Mouse (Mus musculus) CD8-positive naive resting alpha-beta T cell, adult 2 months (primary cell): ENCODE results near the gene Bdh2.
A peak's percentile ranks its signal among the peaks of the same experiment; 100 is the strongest.

Experiments used
- DNase-seq, 2 experiments: peaks; one replicate each; pipeline ENCODE4 v3.0.0; 2022; ENCODE audit warnings: low read depth in 2 of 2, low spot score in 2 of 2

Gene Bdh2

DNA sequence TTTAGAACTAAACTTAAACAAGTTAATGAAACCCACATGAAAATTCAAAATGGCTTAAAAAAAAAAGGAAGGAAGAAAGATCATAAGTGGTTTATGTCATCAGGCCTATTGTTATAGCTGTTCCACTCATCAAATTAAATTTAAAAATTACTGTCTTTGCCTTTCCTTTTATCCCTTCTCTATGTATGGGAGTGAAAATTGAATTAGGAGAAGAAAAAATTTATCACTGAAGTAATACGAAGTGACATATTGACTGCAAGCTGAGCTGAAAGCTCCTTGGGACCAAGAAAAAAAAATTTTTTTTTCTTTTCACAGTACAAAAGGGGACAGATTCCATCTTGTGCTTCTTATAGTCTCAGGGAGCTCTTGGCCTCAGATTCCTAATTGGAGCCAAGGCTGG is 14.5 kb downstream of the Bdh2 start:
- DNase-seq, result no peak

DNA sequence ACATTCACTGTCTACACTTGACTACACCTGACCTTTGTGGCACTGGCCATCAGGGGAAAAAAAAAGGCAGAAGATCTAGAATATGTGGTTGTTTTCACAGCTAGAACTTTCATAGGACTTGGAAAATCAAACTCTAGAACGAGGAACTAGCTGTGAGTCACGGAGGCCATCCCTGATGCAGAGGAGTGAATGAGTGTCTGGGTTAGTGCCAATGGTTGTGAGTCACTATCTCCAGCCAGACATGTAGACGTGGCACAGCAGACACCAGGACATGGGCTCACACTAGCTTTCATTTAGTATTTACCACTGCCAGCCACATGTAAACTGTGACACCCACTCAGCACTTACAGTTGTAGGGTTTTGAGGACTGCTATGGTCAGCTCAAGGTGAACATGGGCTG is 17.5 kb downstream of the Bdh2 start:
- no peak for DNase-seq

DNA sequence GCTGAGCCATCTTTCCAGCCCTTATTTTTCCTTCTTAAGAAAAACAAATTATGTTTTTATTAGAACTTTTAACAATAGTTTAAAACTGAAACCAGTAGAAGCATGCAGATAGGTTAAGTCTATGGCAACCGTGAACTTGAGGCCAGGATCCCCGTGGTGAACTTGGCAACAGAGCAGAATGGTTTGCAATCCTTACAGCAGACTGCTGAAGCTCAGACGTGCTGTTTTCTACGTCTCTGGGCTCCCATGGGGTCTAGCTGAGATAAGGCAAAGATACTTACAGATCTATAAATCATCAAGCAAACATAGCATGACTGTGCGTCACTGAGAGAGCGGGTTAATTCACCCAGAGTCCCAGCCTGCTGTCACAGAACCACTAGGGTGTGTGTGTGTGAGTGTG is 19.1 kb downstream of the Bdh2 start:
- no peak for DNase-seq

DNA sequence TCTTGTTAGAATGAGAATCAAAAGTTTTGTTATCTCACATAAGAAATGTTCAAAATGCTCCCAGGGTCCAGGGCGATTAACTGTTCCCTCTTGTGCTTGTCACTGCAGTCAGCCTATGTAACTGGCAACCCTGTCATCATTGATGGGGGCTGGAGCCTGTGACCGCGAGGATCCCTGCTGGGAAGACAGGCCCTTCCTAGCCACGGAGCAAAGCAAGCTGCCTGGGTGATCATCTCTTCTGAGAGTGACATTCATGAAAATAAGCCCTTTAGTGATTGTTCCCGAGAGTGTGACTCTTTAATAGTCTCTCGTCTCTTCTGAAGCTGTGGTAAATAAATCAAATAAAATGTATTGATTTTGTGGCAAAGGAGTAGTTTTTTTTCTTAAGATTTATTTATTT is 23.0 kb downstream of the Bdh2 start:
- no peak for DNase-seq

DNA sequence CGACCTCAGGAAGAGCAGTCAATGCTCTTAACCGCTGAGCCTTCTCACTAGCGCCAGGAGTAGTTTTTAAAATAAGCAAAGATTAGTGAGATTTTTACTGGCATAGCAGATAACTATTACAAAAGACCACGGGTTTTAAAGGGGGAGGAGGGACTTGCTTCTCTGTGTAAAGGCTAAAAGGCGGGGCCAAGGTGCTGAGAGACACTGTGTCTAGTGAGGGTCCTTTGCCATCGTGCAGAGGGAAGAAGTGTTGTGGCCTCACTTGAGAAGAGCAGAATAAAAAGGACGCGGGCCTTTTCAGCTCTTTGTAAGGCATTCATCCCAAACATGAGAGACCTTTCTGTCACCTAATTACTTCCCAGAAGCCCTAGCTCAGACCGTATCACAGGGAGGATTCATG is 23.5 kb downstream of the Bdh2 start:
- DNase-seq, result no peak

DNA sequence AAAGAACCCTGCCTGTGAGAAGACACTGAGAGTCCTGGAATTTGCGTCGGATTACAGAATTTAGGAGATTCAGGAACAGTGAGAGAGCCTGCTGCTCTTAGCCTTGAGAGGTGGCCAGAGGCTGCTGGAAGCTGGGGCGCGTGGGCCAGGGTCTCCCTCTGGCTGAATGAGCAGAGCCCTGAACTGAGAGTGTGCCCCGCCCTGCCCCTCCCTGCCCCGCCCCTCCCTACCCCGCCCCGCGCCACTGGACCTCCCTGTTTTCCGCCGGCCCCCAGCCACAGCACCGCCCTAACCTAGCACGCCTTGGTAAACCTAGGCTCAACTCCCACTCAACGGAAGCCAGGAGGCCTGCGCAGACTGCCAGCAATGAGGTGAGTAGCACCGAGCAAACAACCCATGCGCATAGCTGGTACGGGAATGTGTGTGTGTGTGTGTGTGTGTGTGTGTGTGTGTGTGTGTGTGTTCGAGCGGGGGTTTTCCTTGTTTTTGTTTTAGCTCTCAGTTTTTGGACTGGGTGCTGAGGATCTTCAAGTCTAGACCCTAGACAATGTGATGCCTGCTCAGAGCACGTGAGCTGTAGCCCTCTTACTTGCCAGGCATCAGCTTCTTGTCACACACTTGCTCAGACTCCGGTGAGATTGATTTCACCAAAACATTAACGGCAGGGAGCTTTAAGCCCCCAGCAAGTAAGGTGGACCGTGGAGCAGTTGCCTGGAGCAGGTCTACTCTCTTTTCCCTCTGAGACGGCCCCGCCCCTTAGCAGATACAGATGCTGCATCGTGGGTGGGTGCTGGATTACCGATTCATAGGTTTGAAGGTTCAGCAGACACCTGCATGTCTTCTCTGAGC is 26.6 kb downstream of the Bdh2 start, which contains the start of gene Slc9b2:
Slc9b2 (plus strand) TSS at position 290 of the 849 bp plus-strand sequence.
- DNase-seq, result peak; percentile 9 to 32

DNA sequence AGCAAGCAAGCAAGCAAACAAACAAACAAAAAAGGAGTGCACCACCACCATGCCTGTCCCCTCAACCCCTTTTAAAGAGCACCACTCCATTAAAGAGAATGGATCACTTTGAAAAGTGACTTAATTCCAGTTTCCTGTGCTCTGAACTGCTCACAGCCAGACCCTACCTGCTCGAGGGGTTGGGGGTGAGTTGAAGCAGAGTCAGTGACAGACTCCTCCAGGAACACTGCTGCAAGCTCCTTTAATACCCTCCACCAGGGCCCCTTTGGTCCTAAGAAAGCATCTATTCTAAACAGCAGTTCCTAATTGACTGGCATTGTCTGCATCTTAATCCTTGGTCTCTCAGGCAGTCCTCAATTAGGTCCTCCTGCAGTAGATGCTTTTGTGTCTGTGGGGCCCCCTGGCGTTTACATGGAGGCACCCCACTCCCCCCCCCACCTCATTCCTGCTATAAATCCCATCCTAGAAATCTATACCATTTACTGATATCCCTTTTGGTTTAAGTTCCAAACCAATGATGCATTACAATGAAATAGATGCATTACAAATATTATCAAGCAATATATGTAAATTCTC is 32.0 kb downstream of the Bdh2 start:
- DNase-seq, result no peak

DNA sequence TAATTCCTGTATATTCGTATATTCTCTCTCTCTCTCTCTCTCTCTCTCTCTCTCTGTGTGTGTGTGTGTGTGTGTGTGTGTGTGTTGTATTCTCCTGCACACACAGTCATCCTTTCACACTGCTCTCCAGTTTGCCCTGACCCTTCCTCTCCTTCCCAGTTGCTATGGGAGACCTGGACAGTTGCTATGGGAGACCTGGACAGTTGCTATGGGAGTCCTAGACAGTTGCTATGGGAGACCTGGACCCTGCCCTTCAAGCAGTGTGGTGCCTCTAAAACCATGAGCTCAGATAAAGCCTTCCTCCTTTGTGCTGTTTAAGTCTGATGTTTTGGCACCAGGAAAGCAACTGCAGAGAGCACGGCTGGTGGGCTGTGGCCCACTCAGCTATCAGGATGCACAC is 32.7 kb downstream of the Bdh2 start:
- no peak for DNase-seq

DNA sequence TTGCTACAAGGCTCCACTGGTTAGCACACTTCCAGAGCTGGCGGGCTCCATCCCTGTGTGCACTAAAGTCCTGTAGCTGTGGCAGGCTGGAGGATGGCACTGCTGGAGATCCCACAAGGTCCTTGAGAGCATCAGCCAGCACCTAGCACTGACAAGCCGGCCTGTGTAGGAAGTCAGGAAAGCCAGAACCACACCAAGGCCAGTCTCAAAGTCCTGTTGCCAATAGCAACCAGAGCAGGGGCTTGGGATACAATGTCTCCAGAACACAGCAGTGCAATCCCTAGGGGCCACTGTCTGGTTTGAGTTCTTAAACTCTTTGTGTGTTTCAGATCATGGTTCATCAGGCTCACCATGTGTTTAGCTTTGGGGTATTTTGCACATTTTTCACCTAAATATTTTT is 33.8 kb downstream of the Bdh2 start:
- no peak for DNase-seq

DNA sequence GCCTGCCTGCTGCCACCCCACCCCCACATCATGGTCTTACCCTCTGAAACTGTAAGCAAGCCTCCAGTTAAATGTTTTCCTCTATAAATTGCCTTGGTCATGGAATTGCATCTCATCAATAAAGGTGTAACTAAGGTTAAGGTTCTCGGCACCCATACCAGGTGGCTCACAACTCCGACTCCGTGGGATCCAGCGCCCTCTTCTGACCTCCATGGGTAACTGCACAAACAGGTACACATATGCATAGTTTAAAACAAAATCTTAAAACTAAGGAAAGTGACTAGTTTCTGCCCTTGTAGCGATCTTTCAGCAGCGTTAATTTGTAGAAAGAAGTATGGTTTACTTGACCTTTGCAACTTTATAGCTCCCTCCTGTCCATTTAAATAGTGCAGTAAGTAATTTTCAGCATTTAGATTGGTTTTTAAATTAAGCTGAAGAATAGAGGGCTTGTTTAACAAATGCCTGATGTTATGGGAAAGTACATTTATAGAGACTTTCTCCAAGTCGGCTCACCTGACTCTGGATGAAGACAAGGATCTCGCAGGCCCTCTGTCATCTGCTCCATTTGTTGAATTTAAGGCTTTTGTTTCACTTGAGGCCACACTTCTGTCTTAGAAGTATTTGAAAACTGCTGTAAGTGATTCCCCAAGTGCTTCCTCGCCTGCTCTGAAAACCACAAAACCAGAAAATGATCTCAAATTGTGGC is 34.9 kb downstream of the Bdh2 start:
- no peak for DNase-seq

DNA sequence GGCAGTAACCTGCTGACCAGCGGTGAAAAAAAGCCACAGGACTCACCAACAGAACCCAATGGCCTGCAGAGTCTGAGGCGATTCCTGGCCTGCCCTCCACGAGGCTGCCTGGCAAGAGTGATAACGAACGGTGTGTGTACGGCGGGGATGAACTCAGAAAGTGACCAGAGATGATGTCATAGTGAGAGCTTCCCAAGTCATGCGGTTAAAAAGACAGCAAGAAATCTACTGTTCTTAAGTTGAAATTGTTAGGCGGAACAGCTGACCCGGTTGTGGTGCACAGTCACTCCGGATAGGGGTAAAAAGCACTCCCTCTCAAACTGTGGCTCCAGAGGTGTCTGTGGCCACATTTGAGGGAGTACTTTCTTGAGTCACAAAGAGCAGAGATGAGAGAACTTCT is 37.3 kb downstream of the Bdh2 start:
- DNase-seq, result no peak

DNA sequence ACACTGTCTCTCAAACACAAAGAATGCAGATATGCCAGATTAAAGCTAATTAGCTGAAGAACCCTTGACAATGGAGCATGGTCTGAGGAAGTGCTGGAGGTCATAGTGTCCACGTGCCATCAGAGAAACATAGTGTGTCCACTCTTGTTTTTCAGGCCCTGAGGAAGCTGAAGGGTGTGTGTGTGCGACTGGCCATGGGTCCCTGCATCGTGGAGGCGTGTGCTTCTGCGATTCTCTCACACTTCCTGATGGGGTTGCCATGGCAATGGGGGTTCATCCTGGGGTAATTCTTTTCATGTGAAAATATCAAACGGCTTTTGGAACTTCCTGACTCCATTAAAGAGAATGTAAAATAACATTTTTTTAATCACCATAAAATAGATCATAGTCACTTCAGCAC is 43.3 kb downstream of the Bdh2 start:
- no peak for DNase-seq

DNA sequence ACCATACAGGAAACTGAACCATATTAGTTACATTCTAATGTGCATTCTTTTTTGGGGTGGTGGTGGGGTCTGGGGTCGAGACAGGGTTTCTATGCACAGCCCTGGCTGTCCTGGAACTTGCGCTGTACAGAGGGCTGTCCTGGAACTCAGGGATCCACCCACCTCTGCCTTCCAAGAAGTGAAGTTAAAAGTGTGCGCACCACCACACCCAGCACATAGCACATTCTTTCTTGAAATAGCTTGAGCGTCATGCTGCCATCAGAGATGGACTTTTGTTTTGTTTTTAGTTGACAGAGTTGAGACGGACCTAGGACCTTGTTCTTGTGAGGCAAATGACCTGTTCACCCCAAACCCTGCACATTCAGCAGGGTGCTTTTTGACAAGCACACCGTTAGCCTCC is 46.2 kb downstream of the Bdh2 start:
- no peak for DNase-seq

DNA sequence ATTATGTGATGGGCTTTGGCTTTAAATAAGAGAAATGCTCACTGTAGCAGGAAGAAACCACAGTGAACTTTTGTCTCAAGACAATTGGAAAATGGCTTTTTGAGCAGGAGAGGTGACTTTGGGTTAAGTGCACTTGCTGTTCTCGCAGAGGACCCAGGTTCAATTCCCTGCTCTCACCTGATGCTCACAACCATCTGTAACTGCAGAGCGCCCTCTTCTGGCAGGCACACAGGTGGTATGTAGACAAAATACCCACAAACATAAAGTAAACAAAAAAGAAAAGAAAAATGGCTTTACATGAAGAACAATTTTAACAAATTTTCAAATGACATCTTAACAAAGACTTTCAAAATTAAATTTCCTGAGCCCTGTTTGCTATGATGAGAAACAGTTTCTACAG is 46.6 kb downstream of the Bdh2 start:
- no peak for DNase-seq

DNA sequence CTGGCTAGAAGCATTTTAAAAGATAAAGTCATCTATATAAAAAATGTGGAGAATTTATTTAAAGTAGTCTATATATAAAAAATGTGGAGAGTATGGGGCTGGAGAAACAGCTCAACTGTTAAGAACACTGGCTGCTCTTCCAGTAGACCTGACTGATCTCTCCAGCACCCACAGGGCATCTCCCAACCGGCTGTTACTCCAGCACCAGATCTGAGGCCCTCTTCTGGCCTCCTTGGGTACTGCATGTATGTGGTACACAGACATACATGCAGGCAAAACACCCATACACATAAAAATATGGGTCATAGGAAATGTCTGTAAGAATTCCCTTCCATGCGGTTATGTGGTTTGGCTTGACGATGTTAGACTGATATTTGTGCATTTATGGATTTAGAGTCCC is 47.5 kb downstream of the Bdh2 start:
- DNase-seq, result peak; percentile 40 to 64

DNA sequence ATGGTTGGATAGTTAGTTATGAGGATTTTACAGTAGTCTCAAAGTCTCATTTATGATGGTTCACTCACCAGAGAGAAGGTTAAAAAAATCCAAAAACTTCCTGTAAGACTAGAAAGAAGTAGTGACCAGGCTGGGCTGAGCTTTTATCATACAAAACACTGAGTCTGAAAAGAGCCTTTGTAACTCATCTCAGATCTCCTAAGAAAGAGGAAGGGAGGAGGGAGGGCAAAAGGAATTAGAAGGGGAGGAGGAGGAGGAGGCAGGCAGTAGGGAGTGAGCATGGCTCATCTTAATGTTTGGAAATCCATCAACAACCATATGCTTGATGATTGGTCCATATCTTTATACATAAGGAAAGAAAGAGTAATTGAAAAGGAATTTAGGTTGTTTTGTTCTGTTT is 51.7 kb downstream of the Bdh2 start:
- no peak for DNase-seq

DNA sequence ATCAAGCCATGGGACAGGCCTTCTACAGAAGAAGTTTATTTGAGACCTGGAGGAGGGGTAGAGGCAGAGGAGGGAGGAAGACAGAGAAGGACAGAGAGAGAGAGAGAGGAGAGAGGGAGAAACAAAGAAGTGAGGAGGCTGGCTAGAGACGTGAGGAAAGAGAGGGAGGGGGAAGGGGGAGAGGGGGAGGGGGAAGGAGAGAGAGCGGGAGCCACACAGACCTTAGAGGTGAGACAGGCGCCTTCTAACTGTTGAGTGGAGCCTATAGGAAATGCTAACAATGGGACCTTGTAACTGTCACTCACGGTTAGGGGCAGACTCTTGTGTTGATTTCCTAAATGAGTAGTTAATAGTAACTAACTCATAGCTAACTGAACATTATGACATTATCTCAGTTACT is 52.7 kb downstream of the Bdh2 start:
- no peak for DNase-seq

DNA sequence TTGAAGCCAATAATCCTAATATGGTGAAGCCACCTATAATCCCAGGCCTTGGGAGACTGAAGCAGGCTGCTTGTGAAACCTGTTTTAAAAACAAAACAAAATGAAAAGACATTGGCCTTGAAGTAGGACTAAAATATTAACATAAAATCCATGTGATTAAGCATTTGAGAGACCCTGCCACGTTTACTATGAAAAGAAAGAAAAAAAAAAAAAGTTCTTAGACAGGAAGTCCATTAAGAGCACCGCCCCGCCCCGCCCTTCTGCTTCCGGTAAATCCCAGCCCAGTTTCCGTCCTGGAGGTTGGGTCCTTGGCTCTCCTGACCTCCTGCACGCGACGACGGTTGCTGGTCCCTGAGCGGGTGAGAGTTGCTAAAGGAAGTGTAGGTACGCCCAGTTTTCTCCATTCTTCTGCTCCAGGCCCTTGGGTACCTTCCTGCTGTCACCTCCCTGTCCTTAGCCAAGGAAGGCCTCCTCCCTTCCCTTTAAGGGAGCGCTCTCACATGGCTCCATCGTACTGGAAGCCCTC is 66.8 kb downstream of the Bdh2 start, which contains the start of gene Slc9b1:
Slc9b1 (plus strand) TSS at position 291 of the 526 bp plus-strand sequence.
- no peak for DNase-seq

DNA sequence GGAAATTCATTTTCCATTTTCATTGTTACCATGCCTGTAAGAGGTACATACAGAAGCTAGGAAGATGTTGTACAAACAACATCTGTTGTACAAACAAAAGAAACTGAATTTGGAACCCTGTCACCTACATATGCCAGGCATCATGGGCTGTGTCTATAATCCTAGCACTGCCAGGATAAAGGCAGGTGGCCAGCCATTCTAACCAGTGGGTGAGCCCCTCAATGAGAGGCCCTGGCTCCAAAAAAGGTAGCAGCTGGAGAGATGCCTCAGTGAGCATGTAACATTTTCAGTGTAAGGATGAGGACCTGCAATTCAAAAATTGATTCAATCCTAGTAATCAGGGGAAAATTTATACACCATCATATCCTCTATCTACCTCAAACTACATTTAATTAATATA is 68.0 kb downstream of the Bdh2 start:
- DNase-seq, result no peak

DNA sequence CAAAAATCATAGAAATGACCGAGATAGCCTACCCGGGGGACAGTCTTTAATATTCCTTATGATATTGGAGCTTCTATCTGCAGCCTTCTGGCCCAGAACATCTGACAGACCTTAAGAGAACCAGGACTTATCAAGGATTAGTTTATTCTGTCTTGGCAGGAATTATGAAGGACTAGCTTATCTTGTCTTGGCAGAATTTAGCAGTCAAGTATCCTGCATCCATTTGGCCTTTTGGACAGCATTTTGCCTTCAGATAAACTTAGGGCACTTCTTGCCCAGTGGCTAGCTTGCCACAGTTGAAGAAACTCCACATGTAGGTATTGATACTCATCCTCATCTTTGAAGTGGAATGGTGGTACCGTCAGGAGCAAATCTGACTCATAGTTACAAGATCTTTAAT is 70.8 kb downstream of the Bdh2 start:
- DNase-seq, result no peak
